Mouse (Mus musculus) B cell, adult 67 days (primary cell): ENCODE measurements around the gene Prkacb. TPM values are rescaled to one million over a fixed set of nuclear protein-coding genes. Genes with fewer than 3 reads are reported as not detected.

Source experiments
- total RNA-seq, 2 experiments: library from RNA; stranded (reverse); gene quantifications; 4 replicates each; pipeline ENCODE4 v1.2.4; 2023

The Prkacb gene
- total RNA-seq: 10 to 100 TPM; 87.2 to 88.5 TPM

DNA sequence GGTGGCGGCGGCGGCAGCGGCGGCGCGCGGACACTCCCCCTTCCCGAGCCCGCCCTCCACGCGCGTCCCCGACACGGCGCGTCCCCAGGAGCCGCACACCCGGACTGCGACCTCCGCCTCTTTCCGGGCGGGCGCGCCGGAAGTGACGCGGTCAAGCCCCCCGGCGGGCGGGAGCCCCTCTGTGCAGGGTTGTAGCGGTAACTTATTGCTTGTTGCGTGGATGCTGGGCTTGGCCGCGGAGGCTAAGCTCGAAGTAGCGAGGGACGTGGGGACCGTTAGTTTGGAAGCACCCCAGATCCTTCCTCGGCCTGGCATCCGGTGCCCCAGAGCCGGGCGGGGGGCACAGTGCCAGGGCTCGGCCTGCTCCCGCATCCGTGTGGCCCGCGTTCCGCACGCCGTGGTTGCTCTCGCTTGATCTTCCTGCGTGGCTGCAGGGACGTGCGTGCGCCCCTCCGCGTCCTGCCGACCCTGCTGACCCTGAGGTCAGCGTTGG lies at the start of gene Prkacb:
Prkacb (minus strand) TSS at position 90 of the 493 bp plus-strand sequence.

GRCm38 (mm10) chr3:146851966-146852891 lies 39.4 kb upstream of the Prkacb start, which contains the start of gene Ttll7:
TSS of gene Ttll7 (plus strand) at chr3:146852367.

DNA sequence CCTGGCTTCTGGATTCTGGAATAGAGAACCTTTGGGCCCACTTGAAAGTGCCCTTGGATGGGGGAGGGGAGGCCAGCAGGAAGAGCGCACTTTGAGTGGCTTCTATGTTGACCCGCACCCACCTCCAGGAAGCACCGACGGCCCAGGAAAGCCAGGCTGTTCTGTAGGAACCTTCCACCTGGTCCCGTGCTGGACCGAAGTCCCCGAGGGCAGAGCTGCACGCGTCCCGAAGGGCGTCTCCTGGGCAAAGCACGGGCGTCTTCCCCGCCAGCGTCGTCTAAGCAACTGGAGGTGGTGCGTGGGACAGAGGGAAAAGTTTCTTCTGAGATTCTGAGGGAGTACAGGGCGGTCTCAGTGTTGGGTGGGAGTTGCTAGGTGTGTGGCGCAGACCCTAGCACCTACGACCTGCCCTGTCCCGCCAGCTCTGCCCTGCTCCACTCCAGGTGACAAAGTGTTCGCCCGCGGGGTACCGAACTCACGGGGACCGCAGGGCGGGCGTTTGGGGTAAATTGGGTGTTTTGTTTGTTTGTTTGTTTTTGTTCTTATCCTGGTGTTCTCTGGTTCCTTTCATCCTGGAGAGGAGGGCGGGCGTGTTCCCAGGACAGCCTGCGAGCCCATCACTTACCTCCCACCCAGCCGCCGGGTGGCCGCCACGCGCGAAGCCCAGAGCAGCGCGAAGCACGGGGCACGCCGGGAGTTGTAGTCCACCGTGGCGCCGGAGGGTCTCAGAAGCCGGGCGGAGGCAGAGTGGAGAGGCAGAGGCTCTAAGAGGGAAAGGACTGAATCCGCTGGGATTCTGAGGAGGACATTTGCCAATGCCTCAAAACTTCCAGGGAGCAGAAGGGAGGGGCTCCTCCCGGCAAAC lies 127.7 kb downstream of the Prkacb start, which contains the start of gene Samd13:
Samd13 (minus strand) TSS at position 782 of the 865 bp plus-strand sequence.

Other genes with a start within 250 kb of the Prkacb start
- gene Uox, start 242.6 kb downstream of the Prkacb start, total RNA-seq: not detected
- not detected for gene Dnase2b, start 197.4 kb downstream of the Prkacb start, total RNA-seq
- not detected for gene 4930503B20Rik, start 161.7 kb downstream of the Prkacb start, total RNA-seq
- gene Samd13, start 127.4 kb downstream of the Prkacb start, total RNA-seq: not detected
- not detected for gene Ttll7, start 39.4 kb upstream of the Prkacb start, total RNA-seq